Mouse (Mus musculus) CH12.LX (cell line): ENCODE data around the gene Dab1. TPM values are rescaled to one million over a fixed set of nuclear protein-coding genes. Genes with fewer than 3 reads are reported as not detected.

Experiments
- DNase-seq: peaks from one replicate; pipeline ENCODE4 v3.0.0-alpha.2; 2013; ENCODE audit errors: extremely low read depth
- H3K27ac ChIP-seq: 2 replicates; pipeline ENCODE4 v1.5.1; 2012; ENCODE audit warnings: low read depth, mild to moderate bottlenecking, control low read depth, moderate library complexity; ENCODE audit not compliant: insufficient read depth
- H3K27me3 ChIP-seq: replicated peaks from 2 replicates; pipeline ENCODE3; 2012; ENCODE audit warnings: inconsistent platforms
- H3K36me3 ChIP-seq, 2 experiments: replicated peaks in 1 of 2; 2 replicates each; pipeline versions ENCODE3 to v1.6.1; 2012; ENCODE audit warnings: inconsistent platforms in 1 of 2, low read length in 1 of 2, mild to moderate bottlenecking in 1 of 2, mixed read lengths in 1 of 2, moderate library complexity in 1 of 2; ENCODE audit not compliant: control insufficient read depth in 1 of 2, insufficient read depth in 1 of 2
- H3K4me1 ChIP-seq, 2 experiments: 2 replicates each; pipeline ENCODE4 v1.6.1; 2012; ENCODE audit warnings: inconsistent platforms in 1 of 2, moderate library complexity in 1 of 2; ENCODE audit not compliant: insufficient read depth in 2 of 2, control insufficient read depth in 1 of 2
- H3K4me2 ChIP-seq: 2 replicates; pipeline ENCODE4 v1.6.1; 2012; ENCODE audit warnings: low read depth, mild to moderate bottlenecking, control low read depth; ENCODE audit not compliant: poor library complexity, insufficient read depth, severe bottlenecking
- H3K4me3 ChIP-seq, 3 experiments: fragments of 150-350 bp in 1 of 3; sonication (generic) in 1 of 3; replicated peaks in 1 of 3; 2 replicates each; pipeline versions ENCODE3 to v1.5.1; 2011 to 2012; ENCODE audit warnings: low read depth in 2 of 3, low read length in 2 of 3, mild to moderate bottlenecking in 2 of 3, moderate library complexity in 2 of 3, control low read depth in 1 of 3, improper control_type of control experiment in 1 of 3, inconsistent platforms in 1 of 3, mixed read lengths in 1 of 3; ENCODE audit not compliant: poor library complexity in 1 of 3
- H3K79me2 ChIP-seq: replicated peaks from 2 replicates; pipeline ENCODE4 v1.6.1; 2012; ENCODE audit warnings: mild to moderate bottlenecking, moderate library complexity; ENCODE audit not compliant: control insufficient read depth, poor library complexity, insufficient read depth, severe bottlenecking; ENCODE audit errors: extremely low read depth
- H3K9ac ChIP-seq: 2 replicates; pipeline ENCODE4 v1.6.1; 2012; ENCODE audit warnings: low read depth, mild to moderate bottlenecking, control low read depth, moderate library complexity; ENCODE audit not compliant: insufficient read depth
- H3K9me3 ChIP-seq: replicated peaks from 2 replicates; pipeline ENCODE3; 2012; ENCODE audit warnings: low read length, inconsistent platforms, mixed read lengths
- BHLHE40 ChIP-seq: IDR thresholded peaks from 2 replicates; pipeline ENCODE4 v1.6.1; 2011; ENCODE audit warnings: mild to moderate bottlenecking, low read depth, low read length, improper control_type of control experiment
- CTCF ChIP-seq, 2 experiments: IDR thresholded peaks in 1 of 2; conservative IDR thresholded peaks in 1 of 2; 2 replicates each; pipeline ENCODE4 v1.5.1; 2011 to 2012; ENCODE audit warnings: low read depth in 2 of 2, low read length in 2 of 2, improper control_type of control experiment in 1 of 2, inconsistent platforms in 1 of 2, mild to moderate bottlenecking in 1 of 2, moderate library complexity in 1 of 2
- E2F4 ChIP-seq: IDR thresholded peaks from 2 replicates; pipeline ENCODE4 v1.6.1; 2011; ENCODE audit warnings: low read depth, low read length, improper control_type of control experiment; ENCODE audit not compliant: insufficient replicate concordance
- ELF1 ChIP-seq: IDR thresholded peaks from 2 replicates; pipeline ENCODE4 v1.6.1; 2014; ENCODE audit warnings: low read depth, mild to moderate bottlenecking, inconsistent platforms, low read length, improper control_type of control experiment
- ETS1 ChIP-seq: conservative IDR thresholded peaks from 2 replicates; pipeline ENCODE4 v1.6.1; 2012; ENCODE audit warnings: low read depth, mild to moderate bottlenecking, inconsistent platforms, low read length, improper control_type of control experiment, moderate library complexity
- HCFC1 ChIP-seq: IDR thresholded peaks from 2 replicates; pipeline ENCODE4 v1.6.1; 2012; ENCODE audit warnings: low read depth, mild to moderate bottlenecking, inconsistent platforms, low read length, improper control_type of control experiment
- MAFK ChIP-seq: IDR thresholded peaks from 2 replicates; pipeline ENCODE4 v1.6.1; 2011; ENCODE audit warnings: low read length, improper control_type of control experiment; ENCODE audit not compliant: insufficient replicate concordance
- MAZ ChIP-seq: IDR thresholded peaks from 2 replicates; pipeline ENCODE4 v1.6.1; 2012; ENCODE audit warnings: low read depth, mild to moderate bottlenecking, inconsistent platforms, low read length, improper control_type of control experiment, moderate library complexity
- MEF2A ChIP-seq: IDR thresholded peaks from 2 replicates; pipeline ENCODE4 v1.6.1; 2014; ENCODE audit warnings: low read depth, mild to moderate bottlenecking, inconsistent platforms, low read length, improper control_type of control experiment, borderline replicate concordance
- MXI1 ChIP-seq: IDR thresholded peaks from 2 replicates; pipeline ENCODE4 v1.6.1; 2011; ENCODE audit warnings: mild to moderate bottlenecking, low read depth, low read length, improper control_type of control experiment
- NELFE ChIP-seq: IDR thresholded peaks from 2 replicates; pipeline ENCODE4 v1.6.1; 2011; ENCODE audit warnings: low read depth, low read length, improper control_type of control experiment
- PAX5 ChIP-seq: IDR thresholded peaks from 2 replicates; pipeline ENCODE4 v1.6.1; 2012; ENCODE audit warnings: low read length, inconsistent platforms, mixed read lengths
- POLR2AphosphoS2 ChIP-seq: IDR thresholded peaks from 2 replicates; pipeline ENCODE4 v1.6.1; 2011; ENCODE audit warnings: low read depth, low read length, improper control_type of control experiment
- RAD21 ChIP-seq: IDR thresholded peaks from 2 replicates; pipeline ENCODE4 v1.6.1; 2011; ENCODE audit warnings: low read depth, mild to moderate bottlenecking, low read length, improper control_type of control experiment, moderate library complexity
- RCOR1 ChIP-seq: conservative IDR thresholded peaks from 2 replicates; pipeline ENCODE4 v1.6.1; 2012; ENCODE audit warnings: low read depth, mild to moderate bottlenecking, inconsistent platforms, low read length, improper control_type of control experiment
- SMC3 ChIP-seq: IDR thresholded peaks from 2 replicates; pipeline ENCODE4 v1.6.1; 2011; ENCODE audit warnings: low read depth, low read length, improper control_type of control experiment
- USF1 ChIP-seq: IDR thresholded peaks from 2 replicates; pipeline ENCODE4 v1.6.1; 2014; ENCODE audit warnings: low read depth, mild to moderate bottlenecking, inconsistent platforms, low read length, improper control_type of control experiment
- USF2 ChIP-seq: conservative IDR thresholded peaks from 2 replicates; pipeline ENCODE4 v1.6.1; 2011; ENCODE audit warnings: low read depth, low read length, improper control_type of control experiment
- ZKSCAN1 ChIP-seq: IDR thresholded peaks from 2 replicates; pipeline ENCODE4 v1.6.1; 2012; ENCODE audit warnings: low read depth, inconsistent platforms, low read length, improper control_type of control experiment, borderline replicate concordance
- ZNF384 ChIP-seq: IDR thresholded peaks from 2 replicates; pipeline ENCODE4 v1.6.1; 2012; ENCODE audit warnings: low read depth, low read length, improper control_type of control experiment, inconsistent platforms
- dilution Hi-C: fragments of 300-500 bp; cut with MboI; formaldehyde crosslinking; loops from 2 replicates; pipeline ENCODE4 v1.14.3; 2020; ENCODE audit warnings: low sequenced_read_pairs; ENCODE audit not compliant: extremely low pct_unique_long_range_greater_than_20kb, extremely low pct_ligation_motif_present
- in situ Hi-C: fragments of 300-500 bp; cut with MboI; formaldehyde crosslinking; loops from 3 replicates; pipeline ENCODE4 v1.14.3; 2019; ENCODE audit warnings: low sequenced_read_pairs, low pct_ligation_motif_present, low pct_unique_long_range_greater_than_20kb, mixed read lengths
- polyA plus RNA-seq: library from polyadenylated mRNA; unstranded; fragments of >175 nt; gene quantifications from 2 replicates; pipeline ENCODE4 v1.2.1, GENCODE M21; 2012; ENCODE audit warnings: low read depth; ENCODE audit not compliant: insufficient read length
- total RNA-seq, 2 experiments: library from RNA; depleted of rRNA; stranded (reverse); fragments of 300-350 nt in 1 of 2; fragments of >200 nt in 1 of 2; gene quantifications; 2 replicates each; pipeline ENCODE4 v1.2.3; 2012 to 2014

Dab1 gene
- total and polyA plus RNA-seq, 3 experiments = not detected

GRCm38 (mm10) chr4:103888086-103888485, 268.9 kb downstream of the Dab1 start:
- TF ChIP-seq HCFC1 (no peak), PAX5 (no peak), USF2 (no peak), BHLHE40 (no peak), ZKSCAN1 (no peak), RCOR1 (no peak), POLR2AphosphoS2 (no peak), ETS1 (no peak), RAD21 (no peak), MEF2A (no peak), CTCF (conservative IDR thresholded peaks at IDR 0.05 in 1 of 2, IDR thresholded peaks at IDR 0.05 in 1 of 2; ENCODE audit: low read depth in 2 of 2, low read length in 2 of 2) (no peak), USF1 (no peak), MAFK (no peak), ELF1 (no peak), NELFE (no peak), ZNF384 (no peak)
- in situ Hi-C loops = no loop called here
- dilution Hi-C loops = no loop called here

GRCm38 (mm10) chr4:103889110-103889509, 270.0 kb downstream of the Dab1 start:
- in situ Hi-C loops = no loop called here
- DNase-seq = no peak
- Histone ChIP-seq H3K79me2 (no peaks in the 10 kb centered on the region), H3K4me1 (no peaks in the 10 kb centered on the region), H3K9ac (no peak overlapping the region), H3K4me3 (no peak overlapping the region), H3K36me3 (no peaks in the 10 kb centered on the region), H3K9me3 (peaks cover 77% of the 10 kb centered on the region), H3K27me3 (no peaks in the 10 kb centered on the region), H3K4me2 (no peak overlapping the region), H3K27ac (no peak overlapping the region)
- TF ChIP-seq SMC3 = no peak
- no peak for TF ChIP-seq MXI1
- TF ChIP-seq E2F4 = no peak
- TF ChIP-seq MEF2A = no peak
- no peak for TF ChIP-seq MAZ
- no peak for TF ChIP-seq RCOR1
- dilution Hi-C loops = no loop called here

More at GRCm38 (mm10) chr4:103888086-103888485, 268.9 kb downstream of the Dab1 start:
- Histone ChIP-seq H3K36me3 (no peaks in the 10 kb centered on the region), H3K9me3 (peaks cover 73% of the 10 kb centered on the region), H3K27me3 (no peaks in the 10 kb centered on the region), H3K9ac (no peak overlapping the region), H3K79me2 (no peaks in the 10 kb centered on the region), H3K27ac (no peak overlapping the region), H3K4me2 (no peak overlapping the region), H3K4me3 (no peak overlapping the region), H3K4me1 (no peaks in the 10 kb centered on the region)
- no peak for DNase-seq
